Mouse (Mus musculus): ENCODE measurements around the gene Pcnx2. TPM values are rescaled to one million over a fixed set of nuclear protein-coding genes. Genes with fewer than 3 reads are reported as not detected.

The Pcnx2 gene
- polyA plus RNA-seq (2015; fragmentation: Nextera tagmentation; extraction: Ambion mirVana) = 0.21 and 0.41 TPM in 2 replicates

DNA sequence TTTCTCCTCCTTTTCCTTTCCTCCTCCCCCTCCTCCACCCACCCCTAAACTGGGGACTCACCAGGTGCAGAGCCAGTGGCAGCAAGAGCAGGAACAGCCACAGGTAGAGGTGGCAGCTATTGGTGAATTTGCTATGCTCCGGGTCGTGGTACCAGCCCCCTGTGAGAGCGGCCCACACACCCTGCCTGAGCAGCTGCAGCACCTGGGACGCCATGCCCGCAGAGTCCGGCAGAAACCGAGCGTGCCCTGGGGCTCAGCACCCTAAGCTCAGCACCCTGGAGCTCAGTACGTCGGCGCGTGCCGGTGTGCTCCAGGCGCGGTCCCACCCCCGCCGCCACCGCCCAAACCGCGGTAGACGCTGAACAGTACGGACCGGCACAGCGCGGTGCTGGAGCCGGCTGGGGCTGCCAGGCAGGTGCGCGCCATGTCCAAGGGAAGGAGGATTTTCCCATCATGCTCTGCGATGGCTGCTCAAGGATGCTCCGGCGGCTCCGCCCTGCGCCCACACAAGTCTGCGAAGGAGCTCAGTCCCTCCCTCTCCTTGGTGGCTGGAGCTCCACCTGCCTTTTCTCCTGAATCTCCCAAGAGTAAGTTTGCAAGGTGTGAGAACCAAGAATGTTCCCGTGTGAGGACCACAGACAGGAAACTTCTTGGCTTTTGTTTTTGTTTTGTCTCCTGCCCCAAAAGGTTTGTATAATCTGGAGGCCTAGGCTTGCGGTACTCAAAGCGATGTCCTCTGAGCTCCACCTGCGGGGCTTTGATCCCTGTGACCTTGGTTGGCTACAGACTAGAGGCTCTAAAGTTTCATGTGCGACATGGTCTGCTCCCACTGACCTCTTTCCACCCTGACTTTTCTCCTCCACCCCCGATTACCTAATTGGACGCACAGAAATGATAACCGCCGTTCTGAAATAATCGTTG lies at the start of gene Pcnx2:
TSS of gene Pcnx2 (minus strand) at position 450 of the 921 bp plus-strand sequence.
- Histone ChIP-seq H3K36me3 (ENCODE audit: control insufficient read depth, insufficient read depth, low read length) (no peaks in the 10 kb centered on the region), H3K4me2 (ENCODE audit: low read depth, low read length) (peak within 1 kb of the TSS; percentile 38), H3K27ac (ENCODE audit: low read length) (no peak within 1 kb of the TSS), H3K4me3 (ENCODE audit: low read length) (peak within 1 kb of the TSS; percentile 27), H3K27me3 (ENCODE audit: control insufficient read depth, insufficient read depth, low read depth, low read length) (peaks cover 27% of the 10 kb centered on the region), H3K4me1 (replicated peaks; ENCODE audit: control insufficient read depth, insufficient read depth, low read length) (0 out of 2 replicates have a peak, but pooled peaks cover 2% of the 10 kb centered on the region), H3K9me3 (ENCODE audit: control insufficient read depth, low read length) (no peaks in the 10 kb centered on the region), H3K9ac (ENCODE audit: low read length) (peak within 1 kb of the TSS; percentile 32; the same call in 1 of the 2 replicates)
- ATAC-seq (ENCODE audit: low read depth) = no peak
- 8% methylated on average over 44 of the region's 44 CpGs for WGBS

DNA sequence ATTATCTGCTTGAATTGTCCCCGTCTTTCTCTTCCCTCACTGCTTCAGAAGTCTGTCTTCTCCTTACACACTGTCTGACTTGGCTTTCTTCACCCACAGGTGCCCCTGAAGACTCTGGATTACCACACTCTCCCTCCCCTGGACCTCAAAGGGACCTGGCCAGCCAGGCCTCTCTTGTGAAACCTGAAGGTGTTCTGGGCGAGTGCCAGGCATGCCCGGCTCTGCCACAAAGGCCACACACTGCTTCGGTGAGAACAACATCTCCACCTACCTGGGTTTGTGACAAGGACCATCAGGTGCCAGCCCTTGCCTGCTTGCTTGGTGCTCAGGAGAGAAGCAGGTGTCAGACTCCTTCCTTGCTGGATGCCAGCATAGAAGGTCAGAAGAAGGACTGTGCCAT lies 46.4 kb upstream of the Pcnx2 start:
- Histone ChIP-seq H3K9ac (ENCODE audit: low read length) (no peak overlapping the region), H3K27ac (ENCODE audit: low read length) (no peak overlapping the region), H3K27me3 (ENCODE audit: control insufficient read depth, insufficient read depth, low read depth, low read length) (no peaks in the 10 kb centered on the region), H3K9me3 (ENCODE audit: control insufficient read depth, low read length) (no peaks in the 10 kb centered on the region), H3K4me3 (ENCODE audit: low read length) (no peak overlapping the region), H3K4me1 (replicated peaks; ENCODE audit: control insufficient read depth, insufficient read depth, low read length) (no peaks in the 10 kb centered on the region), H3K36me3 (ENCODE audit: control insufficient read depth, insufficient read depth, low read length) (peaks cover 2% of the 10 kb centered on the region; the same call in 1 of the 2 replicates), H3K4me2 (ENCODE audit: low read depth, low read length) (no peak overlapping the region)
- ATAC-seq (ENCODE audit: low read depth) = no peak
- 76% methylated on average over 4 of the region's 4 CpGs for WGBS

DNA sequence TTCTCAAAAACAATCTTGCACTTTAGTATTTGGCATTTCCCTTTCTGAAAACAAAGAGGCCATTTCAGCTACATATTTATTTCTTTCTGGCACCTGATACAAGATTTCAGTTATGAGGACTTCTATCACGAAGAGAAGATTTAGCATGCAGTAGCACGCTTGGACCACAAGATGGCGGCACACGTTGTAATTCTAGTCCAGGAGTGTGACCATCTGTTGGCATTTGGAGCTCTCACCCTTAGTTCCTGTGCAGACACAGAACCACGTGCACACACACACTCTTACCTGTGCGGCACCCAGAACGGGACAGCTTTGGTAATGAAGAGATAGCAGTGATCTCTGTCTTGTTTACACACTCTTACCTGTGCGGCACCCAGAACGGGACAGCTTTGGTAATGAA lies 37.5 kb upstream of the Pcnx2 start:
- no peaks in the 10 kb centered on the region for H3K4me1 ChIP-seq (replicated peaks; ENCODE audit: control insufficient read depth, insufficient read depth, low read length)
- no peak overlapping the region for H3K27ac ChIP-seq (ENCODE audit: low read length)
- WGBS = 39% methylated on average over 9 of the region's 9 CpGs
- H3K36me3 ChIP-seq (ENCODE audit: control insufficient read depth, insufficient read depth, low read length) = peaks cover 2% of the 10 kb centered on the region; the same call in 1 of the 2 replicates
- H3K9me3 ChIP-seq (ENCODE audit: control insufficient read depth, low read length) = no peaks in the 10 kb centered on the region
- no peaks in the 10 kb centered on the region for H3K27me3 ChIP-seq (ENCODE audit: control insufficient read depth, insufficient read depth, low read depth, low read length)
- ATAC-seq (ENCODE audit: low read depth) = no peak
- H3K4me2 ChIP-seq (ENCODE audit: low read depth, low read length) = no peak overlapping the region
- H3K9ac ChIP-seq (ENCODE audit: low read length) = no peak overlapping the region
- H3K4me3 ChIP-seq (ENCODE audit: low read length) = no peak overlapping the region

DNA sequence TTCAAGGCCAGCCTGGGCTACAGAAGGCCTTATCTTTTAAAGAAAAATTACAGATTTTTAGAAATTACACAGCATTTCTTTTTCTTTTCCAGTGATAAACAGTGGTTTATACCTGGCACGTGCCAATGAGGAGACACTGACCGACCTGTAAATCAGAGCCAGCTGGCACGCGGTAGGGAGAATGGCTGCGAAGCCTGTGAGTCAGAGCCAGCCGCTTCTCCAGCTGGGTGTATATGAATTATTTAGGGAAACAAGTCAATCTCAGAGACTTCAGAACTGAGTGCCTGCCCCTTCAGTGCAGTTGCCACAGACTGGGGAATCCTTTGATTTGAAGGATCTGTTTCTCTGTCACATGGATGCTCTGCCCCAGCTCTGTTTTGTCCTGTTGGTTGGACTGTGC lies 33.7 kb upstream of the Pcnx2 start:
- Histone ChIP-seq H3K9ac (ENCODE audit: low read length) (no peak overlapping the region), H3K4me3 (ENCODE audit: low read length) (no peak overlapping the region), H3K4me2 (ENCODE audit: low read depth, low read length) (no peak overlapping the region), H3K4me1 (replicated peaks; ENCODE audit: control insufficient read depth, insufficient read depth, low read length) (no peaks in the 10 kb centered on the region), H3K9me3 (ENCODE audit: control insufficient read depth, low read length) (no peaks in the 10 kb centered on the region), H3K27ac (ENCODE audit: low read length) (no peak overlapping the region), H3K36me3 (ENCODE audit: control insufficient read depth, insufficient read depth, low read length) (peaks cover 4% of the 10 kb centered on the region; the same call in 1 of the 2 replicates), H3K27me3 (ENCODE audit: control insufficient read depth, insufficient read depth, low read depth, low read length) (no peaks in the 10 kb centered on the region)
- 91% methylated on average over 6 of the region's 6 CpGs for WGBS
- no peak for ATAC-seq (ENCODE audit: low read depth)

DNA sequence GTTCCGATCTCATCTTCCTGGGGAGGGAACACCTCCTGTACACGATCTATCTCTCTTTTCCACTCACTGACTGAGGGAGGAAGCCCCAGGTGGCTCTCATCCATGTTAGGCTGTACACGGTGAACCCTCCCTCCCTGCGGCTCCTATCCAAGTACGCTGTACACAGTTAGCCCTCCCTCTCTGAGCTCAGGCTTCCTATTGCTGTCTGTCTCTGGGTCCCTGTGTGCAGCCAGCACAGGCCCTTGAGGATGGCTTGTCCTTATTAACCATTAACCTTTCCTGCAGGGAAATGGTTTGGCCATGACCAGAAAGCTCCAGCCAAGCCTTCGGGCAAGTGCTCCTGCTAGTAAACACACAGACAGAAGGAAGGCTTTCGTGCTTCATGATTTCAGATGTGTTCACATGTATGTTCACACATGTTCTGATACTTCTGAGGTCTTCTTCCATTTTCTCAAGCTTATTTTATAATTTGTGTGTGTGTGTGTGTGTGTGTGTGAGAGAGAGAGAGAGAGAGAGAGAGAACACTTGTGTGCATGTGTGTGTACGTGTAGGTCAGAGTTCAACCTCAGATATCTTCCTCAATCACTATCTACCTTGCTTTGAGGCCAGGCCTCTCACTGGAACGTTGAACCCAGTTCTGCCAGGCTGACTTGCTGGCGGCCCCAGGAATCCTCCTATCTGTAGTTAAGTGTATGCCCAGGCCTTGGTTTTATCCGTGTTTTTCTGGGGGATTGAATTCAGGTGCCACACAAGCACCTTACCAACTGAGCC lies 32.3 kb upstream of the Pcnx2 start:
- no peak overlapping the region for H3K27ac ChIP-seq (ENCODE audit: low read length)
- H3K9ac ChIP-seq (ENCODE audit: low read length) = no peak overlapping the region
- no peak overlapping the region for H3K4me2 ChIP-seq (ENCODE audit: low read depth, low read length)
- no peaks in the 10 kb centered on the region for H3K9me3 ChIP-seq (ENCODE audit: control insufficient read depth, low read length)
- no peaks in the 10 kb centered on the region for H3K27me3 ChIP-seq (ENCODE audit: control insufficient read depth, insufficient read depth, low read depth, low read length)
- H3K36me3 ChIP-seq (ENCODE audit: control insufficient read depth, insufficient read depth, low read length) = peaks cover 4% of the 10 kb centered on the region; the same call in 1 of the 2 replicates
- no peaks in the 10 kb centered on the region for H3K4me1 ChIP-seq (replicated peaks; ENCODE audit: control insufficient read depth, insufficient read depth, low read length)
- 54% methylated on average over 11 of the region's 11 CpGs for WGBS
- ATAC-seq (ENCODE audit: low read depth) = no peak
- H3K4me3 ChIP-seq (ENCODE audit: low read length) = no peak overlapping the region

DNA sequence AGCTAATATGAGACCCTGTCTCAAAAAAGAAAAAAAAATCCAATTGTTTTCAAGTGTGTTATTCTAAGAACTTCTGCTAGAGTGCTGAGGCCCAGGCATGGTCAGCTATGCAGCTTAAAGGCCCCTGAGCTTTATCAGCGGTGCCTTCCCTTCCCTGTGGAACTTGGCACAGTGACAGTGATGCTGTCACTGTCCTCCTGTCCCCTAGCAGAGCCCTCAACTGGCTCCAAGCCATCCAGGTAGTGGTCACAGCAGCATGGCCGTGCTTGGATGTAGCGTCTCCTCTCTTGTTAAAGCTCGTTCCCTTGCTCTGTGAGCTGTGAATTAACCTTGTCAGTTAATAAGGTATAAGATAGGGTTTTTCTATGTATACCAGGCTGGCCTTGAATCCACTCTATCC lies 28.5 kb upstream of the Pcnx2 start:
- 0 out of 2 replicates have a peak, but pooled peaks cover 2% of the 10 kb centered on the region for H3K36me3 ChIP-seq (ENCODE audit: control insufficient read depth, insufficient read depth, low read length)
- H3K4me3 ChIP-seq (ENCODE audit: low read length) = no peak overlapping the region
- WGBS = 75% methylated on average over 4 of the region's 4 CpGs
- no peak overlapping the region for H3K4me2 ChIP-seq (ENCODE audit: low read depth, low read length)
- H3K27me3 ChIP-seq (ENCODE audit: control insufficient read depth, insufficient read depth, low read depth, low read length) = no peaks in the 10 kb centered on the region
- ATAC-seq (ENCODE audit: low read depth) = no peak
- no peak overlapping the region for H3K27ac ChIP-seq (ENCODE audit: low read length)
- no peaks in the 10 kb centered on the region for H3K9me3 ChIP-seq (ENCODE audit: control insufficient read depth, low read length)
- H3K4me1 ChIP-seq (replicated peaks; ENCODE audit: control insufficient read depth, insufficient read depth, low read length) = no peaks in the 10 kb centered on the region; the same call in 1 of the 2 replicates
- no peak overlapping the region for H3K9ac ChIP-seq (ENCODE audit: low read length)

DNA sequence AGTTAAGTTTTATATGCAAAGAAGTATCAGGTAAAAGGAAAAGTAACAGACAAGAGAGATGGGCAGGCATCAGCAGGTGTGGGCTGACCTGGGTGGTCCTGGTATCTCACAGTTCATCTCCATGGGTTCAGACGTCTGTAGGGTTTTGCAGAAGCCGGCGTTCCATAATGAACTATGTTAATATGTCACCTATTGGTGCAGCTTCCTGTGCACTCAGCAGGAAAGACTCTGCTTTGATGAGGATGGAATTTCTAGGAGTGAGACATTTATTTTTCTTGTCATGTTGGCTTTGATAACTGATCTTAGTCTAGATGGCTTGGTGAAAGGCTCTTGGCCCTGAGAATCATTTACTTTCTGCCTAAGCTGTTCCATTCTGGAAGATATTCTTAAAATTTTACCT lies 24.2 kb upstream of the Pcnx2 start:
- Histone ChIP-seq H3K9me3 (ENCODE audit: control insufficient read depth, low read length) (no peaks in the 10 kb centered on the region), H3K27ac (ENCODE audit: low read length) (no peak overlapping the region), H3K27me3 (ENCODE audit: control insufficient read depth, insufficient read depth, low read depth, low read length) (no peaks in the 10 kb centered on the region), H3K4me1 (replicated peaks; ENCODE audit: control insufficient read depth, insufficient read depth, low read length) (peaks cover 10% of the 10 kb centered on the region), H3K36me3 (ENCODE audit: control insufficient read depth, insufficient read depth, low read length) (no peaks in the 10 kb centered on the region), H3K4me3 (ENCODE audit: low read length) (no peak overlapping the region), H3K9ac (ENCODE audit: low read length) (no peak overlapping the region), H3K4me2 (ENCODE audit: low read depth, low read length) (no peak overlapping the region)
- ATAC-seq (ENCODE audit: low read depth) = no peak
- WGBS = 40% methylated on average over 3 of the region's 3 CpGs

DNA sequence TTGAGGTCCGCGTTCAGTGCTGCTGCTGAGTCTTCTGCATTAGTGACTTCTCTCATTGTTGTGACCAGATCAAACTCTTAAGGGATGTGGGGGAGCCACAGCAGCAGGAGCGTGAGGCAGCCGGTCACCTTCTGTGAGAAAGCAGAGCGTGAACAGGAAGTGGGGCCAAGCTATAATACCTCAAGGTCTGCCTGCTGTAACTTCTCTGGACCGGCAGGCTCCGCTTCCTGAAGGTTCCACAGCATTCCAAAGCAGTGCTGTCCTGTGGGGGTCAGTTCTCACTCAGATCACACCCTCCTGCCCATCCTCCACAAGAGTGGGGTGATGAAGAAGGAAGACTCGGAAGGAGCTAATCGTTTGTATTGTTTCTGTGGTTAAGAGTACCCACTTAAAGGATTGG lies 22.6 kb upstream of the Pcnx2 start:
- Histone ChIP-seq H3K27ac (ENCODE audit: low read length) (peak overlapping the region; percentile 79), H3K36me3 (ENCODE audit: control insufficient read depth, insufficient read depth, low read length) (no peaks in the 10 kb centered on the region), H3K27me3 (ENCODE audit: control insufficient read depth, insufficient read depth, low read depth, low read length) (no peaks in the 10 kb centered on the region), H3K4me2 (ENCODE audit: low read depth, low read length) (no peak overlapping the region), H3K9me3 (ENCODE audit: control insufficient read depth, low read length) (no peaks in the 10 kb centered on the region), H3K9ac (ENCODE audit: low read length) (no peak overlapping the region; the same call in 1 of the 2 replicates), H3K4me1 (replicated peaks; ENCODE audit: control insufficient read depth, insufficient read depth, low read length) (peaks cover 16% of the 10 kb centered on the region), H3K4me3 (ENCODE audit: low read length) (no peak overlapping the region)
- 0 out of 2 replicates have a peak, but pooled peaks have one; percentile 3 for ATAC-seq (ENCODE audit: low read depth)
- WGBS = 40% methylated on average over 9 of the region's 9 CpGs

DNA sequence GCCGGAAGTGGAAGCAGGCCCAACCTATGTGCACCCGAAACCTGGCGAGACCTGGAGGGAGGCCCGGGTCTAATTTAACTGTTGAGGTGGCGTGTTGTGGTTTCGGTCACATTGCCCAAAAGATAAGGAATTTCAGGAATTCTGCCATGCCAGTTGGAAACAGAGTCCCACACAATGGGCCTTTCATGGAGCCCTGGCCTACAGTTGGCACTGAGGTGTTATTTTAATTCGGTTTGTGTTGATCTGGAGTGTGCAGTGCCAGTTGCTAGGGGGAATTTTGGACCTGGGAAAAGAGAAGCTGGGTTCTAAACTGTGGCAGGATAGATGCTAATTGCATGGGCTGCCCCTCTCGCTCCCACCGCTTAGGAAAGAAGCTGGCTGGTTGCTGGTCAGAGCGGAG lies 22.2 kb upstream of the Pcnx2 start:
- Histone ChIP-seq H3K4me2 (ENCODE audit: low read depth, low read length) (no peak overlapping the region; the same call in 1 of the 2 replicates), H3K27me3 (ENCODE audit: control insufficient read depth, insufficient read depth, low read depth, low read length) (no peaks in the 10 kb centered on the region), H3K9ac (ENCODE audit: low read length) (no peak overlapping the region; the same call in 1 of the 2 replicates), H3K4me1 (replicated peaks; ENCODE audit: control insufficient read depth, insufficient read depth, low read length) (peaks cover 16% of the 10 kb centered on the region), H3K36me3 (ENCODE audit: control insufficient read depth, insufficient read depth, low read length) (no peaks in the 10 kb centered on the region), H3K4me3 (ENCODE audit: low read length) (no peak overlapping the region), H3K9me3 (ENCODE audit: control insufficient read depth, low read length) (no peaks in the 10 kb centered on the region), H3K27ac (ENCODE audit: low read length) (peak overlapping the region; percentile 79)
- WGBS = 72% methylated on average over 10 of the region's 10 CpGs
- ATAC-seq (ENCODE audit: low read depth) = peak; percentile 52; the same call in 1 of the 2 replicates
